Mouse (Mus musculus) cortical plate, adult 2 months (tissue): ENCODE results near the gene Ifrd2.

Experiments used
- CTCF ChIP-seq: fragments of 200-500 bp; IDR thresholded peaks from 2 replicates; pipeline ENCODE4 v1.5.1; 2011; ENCODE audit warnings: mild to moderate bottlenecking, control low read depth, low read length; ENCODE audit not compliant: insufficient read depth; ENCODE audit errors: extremely low read depth
- POLR2A ChIP-seq: fragments of 200-500 bp; IDR thresholded peaks from 2 replicates; pipeline ENCODE4 v1.6.1; 2011; ENCODE audit warnings: mild to moderate bottlenecking, low read length, control low read depth; ENCODE audit not compliant: insufficient read depth; ENCODE audit errors: extremely low read depth

- TF ChIP-seq POLR2A: no peak
- no peak for TF ChIP-seq CTCF
Observed at GRCm38 (mm10) chr9:107542721-107543120, 44.7 kb upstream of the Ifrd2 start.
